Mouse (Mus musculus): ENCODE measurements around the gene Gm49711.
A peak's percentile ranks its signal among the peaks of the same experiment; 100 is the strongest.

The Gm49711 gene

DNA sequence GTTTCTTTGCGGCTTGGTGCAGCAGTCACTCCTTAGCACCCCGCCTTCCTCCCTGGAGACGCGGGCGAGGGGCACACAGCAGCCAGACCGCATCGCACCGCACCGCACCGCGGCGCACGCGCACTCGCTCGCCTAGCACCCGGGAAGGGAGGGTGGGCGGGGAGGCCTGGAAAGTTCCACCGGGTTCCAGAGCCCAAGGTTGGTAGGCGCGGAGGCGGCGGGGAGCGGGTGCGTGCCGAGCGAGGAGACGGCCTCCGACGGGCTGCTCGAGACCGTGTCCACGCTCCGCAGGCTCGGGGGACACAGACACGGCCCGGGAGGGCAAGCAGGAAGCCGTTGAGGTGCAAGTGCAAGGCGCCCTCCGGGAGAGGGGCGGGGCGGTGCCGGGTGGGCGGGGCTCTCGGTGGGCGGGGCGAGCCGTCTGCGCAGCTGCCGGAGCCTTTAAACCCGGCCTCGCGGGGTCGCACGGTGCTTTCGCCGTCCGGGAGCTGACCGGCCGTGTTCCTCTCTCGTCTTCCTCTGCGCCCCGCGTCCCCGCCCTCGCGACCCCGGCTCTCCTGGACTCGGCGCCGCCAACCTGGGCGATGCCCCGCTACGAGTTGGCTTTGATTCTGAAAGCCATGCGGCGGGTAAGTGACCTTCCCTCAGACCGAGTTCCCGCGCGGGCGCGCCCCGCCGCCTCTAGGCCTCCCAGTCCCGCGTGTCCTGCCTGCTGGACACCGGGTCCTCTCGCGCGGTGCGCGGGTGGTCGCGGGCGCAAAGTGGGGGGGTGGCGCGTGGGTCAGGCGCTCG is at the start of gene Gm49711, which contains the start of the genes Mrps6 and Slc5a3:
Gene Gm49711, plus strand, starts transcription at position 465 of the 792 bp plus-strand sequence.
Gene Mrps6, plus strand, starts transcription at position 419 of the 792 bp plus-strand sequence.
Gene Slc5a3, plus strand, starts transcription at position 471 of the 792 bp plus-strand sequence.
- peak; percentile 77 for DNase-seq (ENCODE audit: low read depth, low spot score)

DNA sequence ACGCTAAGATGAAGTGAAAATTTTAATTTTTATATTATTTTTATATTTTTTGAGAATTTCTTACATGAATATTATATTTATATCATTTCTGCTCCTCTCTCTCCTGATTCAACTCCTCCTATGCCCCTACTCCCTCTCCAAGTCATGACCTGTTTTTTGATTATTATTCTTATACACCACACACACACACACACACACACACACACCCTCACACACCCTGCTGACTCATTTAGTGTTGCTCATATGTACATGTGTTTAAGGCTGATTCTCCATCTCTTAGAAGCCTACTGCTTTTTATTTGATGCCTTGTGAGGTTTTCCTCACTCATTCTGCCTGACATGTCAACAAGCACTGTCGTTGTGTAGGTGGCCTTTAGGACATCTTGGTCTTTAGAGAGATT is 48.5 kb upstream of the Gm49711 start:
- DNase-seq (ENCODE audit: low read depth, low spot score) = no peak

DNA sequence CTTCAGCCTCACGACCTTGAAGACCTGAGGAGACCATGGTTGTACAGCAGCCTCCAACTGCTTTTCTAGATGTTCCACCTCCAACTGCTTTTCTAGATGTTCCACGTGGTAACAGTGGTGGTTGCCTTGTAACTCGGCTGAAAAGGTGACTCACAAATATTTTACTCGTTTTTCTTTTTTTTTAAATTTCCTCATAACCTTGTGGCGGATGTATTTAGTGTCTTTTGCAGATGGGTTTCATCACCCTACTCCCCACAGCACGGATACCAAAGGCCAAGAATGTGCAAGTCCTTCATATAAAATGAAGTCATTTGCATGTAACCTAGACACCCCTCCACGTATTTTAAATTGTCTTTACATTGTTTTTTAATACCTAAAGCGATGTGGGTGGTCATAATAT is 41.3 kb upstream of the Gm49711 start:
- no peak for DNase-seq (ENCODE audit: low read depth, low spot score)

DNA sequence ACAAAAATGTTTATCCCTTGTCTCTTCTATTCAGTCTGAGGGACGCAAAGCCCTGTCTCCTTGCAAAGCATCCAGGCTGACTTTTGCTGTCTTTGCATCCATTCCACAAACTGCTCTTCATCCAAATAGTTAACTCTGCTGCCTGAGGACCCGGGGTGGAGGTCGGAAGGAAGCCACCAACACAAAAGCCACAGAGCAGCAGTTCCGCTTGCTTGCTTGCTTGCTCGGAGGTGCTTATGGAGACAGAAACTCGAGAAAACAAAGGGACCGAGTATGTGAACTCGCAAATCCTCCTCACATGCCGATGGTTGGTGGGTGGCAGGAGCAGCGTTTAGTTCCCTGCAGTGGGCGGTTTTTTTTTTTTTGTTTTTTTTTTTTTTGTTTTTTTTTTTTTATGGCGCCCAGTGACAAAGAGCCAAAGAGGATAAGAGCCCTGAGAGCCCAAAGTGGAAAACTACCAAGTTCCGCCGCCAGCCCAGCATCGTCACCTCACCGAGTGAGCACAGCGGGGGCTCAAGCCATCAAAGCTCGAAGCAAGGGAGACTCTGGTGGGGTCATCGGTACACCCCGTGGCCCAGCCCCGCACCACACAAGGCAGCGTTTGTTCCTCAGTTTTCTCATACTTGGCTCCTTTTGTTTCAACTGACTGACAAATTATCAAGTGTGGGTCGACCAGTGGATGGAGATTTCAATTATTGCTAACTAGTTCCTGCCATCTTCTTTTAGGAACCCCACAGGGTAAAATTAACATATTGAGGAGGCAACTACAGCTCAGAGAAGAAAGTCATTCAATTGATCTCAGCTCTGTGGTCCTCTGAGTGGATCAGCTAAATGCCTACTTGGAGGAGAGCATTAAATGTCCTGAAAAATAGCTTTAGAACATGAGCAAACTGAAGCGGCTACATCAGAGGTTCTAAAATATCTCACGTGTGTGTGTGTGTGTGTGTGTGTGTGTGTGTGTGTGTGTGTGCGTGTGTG is 38.7 kb upstream of the Gm49711 start:
- DNase-seq (ENCODE audit: low read depth, low spot score) = peak; percentile 11

DNA sequence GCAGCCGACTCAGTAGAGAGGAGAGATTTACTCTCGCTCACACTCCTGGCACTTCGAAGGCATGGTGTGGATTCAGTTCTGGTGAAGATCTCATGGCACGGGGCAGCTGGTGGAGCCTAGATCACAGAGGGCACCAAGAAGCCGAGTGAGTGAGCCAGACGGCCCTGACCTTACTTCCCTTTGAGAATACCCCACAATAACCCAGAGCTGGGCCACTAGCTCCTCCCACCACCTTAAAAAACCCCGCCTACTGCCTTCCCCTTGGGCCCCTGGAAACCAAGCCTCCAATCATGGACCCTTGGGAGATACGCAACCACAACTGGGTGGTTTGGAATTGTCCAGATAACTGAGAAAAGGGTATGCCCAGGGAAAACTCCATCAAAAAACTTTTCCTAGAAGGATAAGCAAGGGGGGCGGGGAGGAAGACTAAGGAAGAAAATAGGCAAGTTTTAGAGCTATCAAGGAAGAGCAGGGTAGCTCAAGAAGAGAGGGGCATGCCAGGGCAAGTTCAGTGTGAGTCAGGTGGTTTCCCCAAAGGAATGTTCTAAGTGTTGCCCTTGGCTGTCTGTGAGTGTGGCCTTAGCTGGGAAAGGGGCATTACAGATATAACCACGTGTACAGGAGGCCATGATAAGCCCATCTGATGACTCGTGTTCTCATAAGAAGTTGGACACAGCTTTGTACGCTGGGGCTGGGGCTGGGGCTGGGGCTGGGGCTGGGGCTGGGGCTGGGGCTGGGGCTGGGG is 36.3 kb upstream of the Gm49711 start:
- no peak for DNase-seq (ENCODE audit: low read depth, low spot score)

DNA sequence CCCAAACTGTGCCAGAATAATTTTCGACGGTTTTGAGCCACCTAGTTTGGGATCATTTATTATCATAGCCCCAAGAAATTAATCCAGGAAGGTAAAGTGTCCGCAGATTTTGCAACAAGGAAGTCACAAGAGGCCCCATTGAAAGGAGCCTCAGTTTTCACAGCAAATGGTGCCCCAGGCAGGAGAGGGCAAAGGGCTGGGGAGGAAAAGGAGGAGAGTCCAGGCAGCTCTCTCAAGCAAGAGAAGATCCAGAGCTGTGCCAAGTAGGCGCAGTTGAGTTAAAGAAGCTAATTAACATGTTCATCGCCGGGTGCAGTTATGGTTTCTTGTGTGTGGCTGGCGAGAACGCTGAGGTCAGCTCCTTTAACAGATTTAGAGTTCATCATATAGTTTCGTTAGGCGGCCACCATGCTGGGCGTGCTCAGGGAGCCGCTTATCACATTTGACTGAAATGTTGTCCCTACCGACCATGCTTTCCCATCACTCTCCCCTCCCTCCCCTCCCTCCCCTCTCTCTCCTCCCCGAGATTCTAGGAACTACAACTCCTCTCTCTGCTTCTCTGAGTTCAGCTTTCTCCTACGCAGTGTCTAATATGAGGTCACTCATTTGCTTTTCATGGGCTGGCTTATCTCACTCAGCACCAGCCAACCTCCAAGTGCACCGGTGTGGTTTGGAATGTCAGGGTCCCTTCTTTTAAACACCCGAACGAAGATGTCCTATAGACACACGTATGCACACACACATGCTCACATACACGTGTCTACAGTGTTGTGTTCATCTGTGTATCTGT is 35.4 kb upstream of the Gm49711 start:
- no peak for DNase-seq (ENCODE audit: low read depth, low spot score)

DNA sequence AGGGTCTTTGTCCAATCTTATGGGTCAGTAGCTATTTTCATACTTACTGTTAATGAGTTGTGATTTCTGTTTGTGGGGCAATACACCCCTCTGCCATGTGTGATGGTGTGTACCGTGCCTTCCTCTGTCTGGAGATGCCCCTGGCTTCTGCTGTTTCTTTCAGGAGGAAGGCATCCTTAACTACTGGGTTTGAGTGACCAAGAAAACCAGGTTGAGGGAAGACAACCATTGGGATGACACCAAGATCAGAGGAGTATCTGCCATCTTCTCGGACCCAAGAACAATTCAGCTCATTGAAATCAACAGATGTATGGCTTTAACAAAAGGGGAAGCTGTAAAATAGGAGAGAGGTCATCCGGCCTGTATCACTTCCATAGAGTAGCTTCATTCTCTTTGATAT is 24.8 kb upstream of the Gm49711 start:
- no peak for DNase-seq (ENCODE audit: low read depth, low spot score)

DNA sequence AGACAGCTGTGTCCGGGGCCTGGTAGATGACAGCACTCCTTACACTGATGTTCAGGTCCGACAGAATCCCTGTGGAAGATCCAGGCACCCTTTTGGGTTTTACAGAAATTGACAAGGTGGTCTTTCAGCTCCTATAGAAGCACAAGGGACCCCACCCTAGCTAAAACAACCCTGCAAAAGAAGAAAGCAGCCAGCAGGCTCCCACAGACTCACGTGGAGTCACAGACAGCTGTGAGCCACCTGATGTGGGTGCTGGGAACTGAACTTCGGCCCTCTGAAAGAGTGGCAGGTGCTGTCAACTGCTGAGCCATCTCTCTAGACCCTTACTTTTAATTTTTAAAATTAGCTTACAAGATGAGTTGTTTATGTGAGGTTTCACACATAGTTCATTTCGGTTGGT is 23.4 kb upstream of the Gm49711 start:
- DNase-seq (ENCODE audit: low read depth, low spot score) = no peak

DNA sequence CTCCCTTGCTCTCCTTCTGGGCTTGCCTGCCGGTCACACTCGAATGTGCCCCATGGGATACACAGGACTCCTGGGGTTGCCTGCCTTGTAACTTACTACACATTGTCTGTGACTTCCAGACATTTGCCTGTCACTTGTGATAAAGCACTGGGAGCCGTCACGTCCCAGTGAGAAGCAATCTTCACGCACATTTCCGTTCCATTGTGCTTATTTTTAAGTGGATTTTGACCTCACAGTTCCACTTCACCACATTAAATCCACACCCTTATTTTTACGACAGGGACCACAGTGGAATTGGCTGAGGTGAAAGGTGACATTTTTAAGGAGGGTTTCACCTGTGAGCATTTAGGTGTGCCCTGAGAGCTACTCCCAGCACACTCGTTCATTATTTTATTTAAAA is 21.4 kb upstream of the Gm49711 start:
- DNase-seq (ENCODE audit: low read depth, low spot score) = no peak

DNA sequence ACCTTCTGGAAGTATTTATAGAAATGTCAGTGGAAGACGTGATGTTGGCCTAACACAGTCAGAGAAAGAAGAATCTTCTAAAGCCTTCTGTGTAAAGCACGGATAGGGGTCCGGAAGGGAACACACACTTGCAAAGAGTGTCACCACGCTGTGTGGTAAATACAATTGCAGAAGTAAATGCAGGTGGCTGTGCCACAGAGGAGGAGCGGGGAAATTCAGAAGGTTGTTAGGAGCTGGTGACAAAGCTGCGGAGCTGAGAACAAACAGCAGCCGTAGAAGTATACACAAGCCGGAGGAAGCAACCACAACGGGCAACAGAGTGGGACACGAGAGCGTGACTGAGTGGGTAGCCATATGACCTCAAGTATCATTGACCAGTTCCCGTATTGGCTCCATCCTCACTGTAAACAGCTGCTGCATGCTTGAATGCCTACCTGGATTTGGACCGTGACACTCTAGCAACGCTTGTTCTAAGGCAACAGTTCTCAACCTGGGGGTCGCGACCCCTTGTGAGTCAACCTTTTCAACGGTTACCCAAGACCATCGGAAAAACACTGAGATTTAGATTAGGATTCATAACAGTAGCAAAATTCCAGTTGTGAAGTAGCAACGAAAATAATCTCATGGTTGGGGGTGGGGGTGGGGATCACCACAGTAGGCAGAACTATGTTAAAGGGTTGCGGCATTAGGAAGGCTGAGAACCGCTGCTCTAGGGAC is 20.1 kb upstream of the Gm49711 start:
- DNase-seq (ENCODE audit: low read depth, low spot score) = no peak

DNA sequence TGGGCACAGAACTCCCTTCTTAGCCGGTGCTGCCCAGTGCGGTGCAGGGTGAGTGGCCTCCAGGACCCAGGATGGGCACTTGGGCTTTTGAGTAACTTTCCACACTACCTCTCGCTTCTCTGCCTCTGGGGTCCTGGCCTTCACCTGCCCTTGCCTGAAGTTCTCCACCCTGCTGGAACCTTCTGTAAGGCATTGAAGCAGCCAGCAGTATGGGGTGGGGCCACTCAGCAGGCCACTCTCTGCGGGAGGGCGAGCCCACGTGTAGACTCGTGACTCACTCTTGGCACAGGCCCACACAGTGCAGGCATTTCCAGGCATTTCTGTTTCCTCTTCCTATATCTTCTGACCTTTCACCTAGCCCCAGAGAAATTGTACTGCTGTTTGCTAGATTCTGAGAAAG is 18.7 kb upstream of the Gm49711 start:
- DNase-seq (ENCODE audit: low read depth, low spot score) = no peak

DNA sequence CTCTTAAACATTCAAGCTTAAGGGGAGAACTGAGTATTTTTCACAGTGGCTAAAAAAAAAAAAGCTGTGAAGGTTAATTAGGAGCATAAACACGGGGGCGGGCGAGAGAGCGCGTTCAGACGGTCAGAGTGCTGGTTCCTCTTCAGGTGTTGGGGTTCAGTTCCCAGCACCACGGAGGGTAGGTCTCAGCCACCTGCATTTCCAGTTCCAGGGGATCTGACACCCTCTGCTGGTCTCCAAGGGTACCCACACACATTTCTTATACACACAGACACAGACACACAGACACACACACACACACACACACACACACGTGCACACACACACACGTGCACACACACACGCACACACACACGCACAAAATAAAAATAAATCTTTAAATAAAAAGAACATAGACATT is 18.1 kb upstream of the Gm49711 start:
- no peak for DNase-seq (ENCODE audit: low read depth, low spot score)

DNA sequence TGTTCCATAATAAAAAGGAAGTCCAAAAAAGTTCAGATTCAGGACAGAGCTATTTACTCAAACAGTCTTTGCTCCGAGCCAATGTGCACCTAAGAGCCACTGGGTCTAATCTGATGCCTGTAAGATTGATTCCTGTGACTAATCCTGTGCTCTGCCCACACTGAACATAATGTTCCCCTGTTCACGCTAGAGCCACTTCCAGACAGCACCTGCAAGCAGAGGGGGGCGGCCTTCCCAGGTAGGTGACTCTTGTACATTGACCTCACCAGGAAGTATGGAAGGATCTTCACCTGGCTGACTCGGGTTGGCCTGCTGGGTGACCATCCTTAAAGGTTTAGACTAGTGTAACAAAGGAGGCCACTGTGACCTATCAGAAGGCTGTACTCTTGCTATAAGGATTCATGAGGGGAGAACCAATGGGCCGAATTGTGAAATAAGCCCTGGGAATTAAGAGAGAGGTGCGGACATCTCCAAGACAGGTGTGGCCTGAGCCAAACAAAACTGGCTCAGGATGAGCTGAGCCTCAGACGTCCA is 6.3 kb upstream of the Gm49711 start:
- DNase-seq (ENCODE audit: low read depth, low spot score) = no peak

DNA sequence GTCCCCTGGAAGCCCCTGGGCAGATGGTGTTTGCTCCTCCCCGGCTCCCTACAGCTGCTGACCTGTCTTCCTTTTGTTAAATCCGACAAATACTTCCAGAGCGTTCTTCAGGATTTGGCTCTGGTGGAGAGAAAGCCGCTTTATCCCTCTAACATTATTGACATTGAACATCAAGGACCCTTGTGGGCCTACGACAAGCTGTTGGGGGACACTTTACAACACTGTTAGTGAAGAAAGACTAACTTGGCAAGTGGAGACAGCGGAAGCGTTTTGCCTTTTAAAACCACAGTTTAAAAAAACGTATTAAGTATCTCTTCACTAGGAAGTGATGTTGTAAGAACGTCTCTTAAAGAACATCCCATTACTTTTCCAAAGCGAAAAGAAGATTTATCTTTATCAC is 5.5 kb upstream of the Gm49711 start:
- DNase-seq (ENCODE audit: low read depth, low spot score) = no peak

DNA sequence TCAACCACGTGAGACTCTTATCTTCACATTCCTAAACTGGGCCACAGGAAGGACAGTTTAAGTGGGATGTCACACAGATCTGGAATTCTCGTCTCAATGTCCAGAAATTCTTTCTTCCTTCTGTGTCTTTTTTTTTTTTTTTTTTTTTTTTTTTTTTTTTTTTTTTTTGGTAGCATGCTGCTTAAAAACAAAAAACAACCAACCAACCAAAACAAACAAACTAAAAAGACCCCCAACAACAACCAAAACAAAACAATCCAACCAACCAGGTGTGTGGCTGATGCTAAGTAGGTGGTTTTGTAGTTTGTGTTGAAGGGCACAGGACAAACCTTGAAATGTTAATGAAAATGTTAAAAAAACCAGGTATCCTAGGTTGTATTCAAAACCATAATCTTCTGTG is 1.4 kb upstream of the Gm49711 start:
- no peak for DNase-seq (ENCODE audit: low read depth, low spot score)

DNA sequence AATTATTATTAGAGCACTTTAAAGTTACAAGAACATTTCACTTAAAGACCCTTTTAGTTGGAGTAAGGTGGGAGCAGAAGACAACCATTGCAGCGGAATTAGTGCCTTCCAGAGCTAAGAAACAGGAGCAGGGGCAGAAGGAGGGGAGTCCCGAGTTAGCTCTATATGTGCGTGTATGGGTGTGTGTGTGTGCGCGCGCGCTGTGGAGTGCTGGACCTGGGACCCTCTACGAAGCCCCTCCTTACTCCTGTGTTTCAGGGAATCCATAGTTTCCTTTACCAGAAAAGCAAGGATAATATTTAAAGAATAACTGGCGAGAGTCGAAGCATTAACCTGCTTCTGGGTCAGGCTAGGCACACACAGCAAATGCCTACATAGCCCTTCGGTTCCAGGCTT is 662 bp upstream of the Gm49711 start:
- no peak for DNase-seq (ENCODE audit: low read depth, low spot score)

DNA sequence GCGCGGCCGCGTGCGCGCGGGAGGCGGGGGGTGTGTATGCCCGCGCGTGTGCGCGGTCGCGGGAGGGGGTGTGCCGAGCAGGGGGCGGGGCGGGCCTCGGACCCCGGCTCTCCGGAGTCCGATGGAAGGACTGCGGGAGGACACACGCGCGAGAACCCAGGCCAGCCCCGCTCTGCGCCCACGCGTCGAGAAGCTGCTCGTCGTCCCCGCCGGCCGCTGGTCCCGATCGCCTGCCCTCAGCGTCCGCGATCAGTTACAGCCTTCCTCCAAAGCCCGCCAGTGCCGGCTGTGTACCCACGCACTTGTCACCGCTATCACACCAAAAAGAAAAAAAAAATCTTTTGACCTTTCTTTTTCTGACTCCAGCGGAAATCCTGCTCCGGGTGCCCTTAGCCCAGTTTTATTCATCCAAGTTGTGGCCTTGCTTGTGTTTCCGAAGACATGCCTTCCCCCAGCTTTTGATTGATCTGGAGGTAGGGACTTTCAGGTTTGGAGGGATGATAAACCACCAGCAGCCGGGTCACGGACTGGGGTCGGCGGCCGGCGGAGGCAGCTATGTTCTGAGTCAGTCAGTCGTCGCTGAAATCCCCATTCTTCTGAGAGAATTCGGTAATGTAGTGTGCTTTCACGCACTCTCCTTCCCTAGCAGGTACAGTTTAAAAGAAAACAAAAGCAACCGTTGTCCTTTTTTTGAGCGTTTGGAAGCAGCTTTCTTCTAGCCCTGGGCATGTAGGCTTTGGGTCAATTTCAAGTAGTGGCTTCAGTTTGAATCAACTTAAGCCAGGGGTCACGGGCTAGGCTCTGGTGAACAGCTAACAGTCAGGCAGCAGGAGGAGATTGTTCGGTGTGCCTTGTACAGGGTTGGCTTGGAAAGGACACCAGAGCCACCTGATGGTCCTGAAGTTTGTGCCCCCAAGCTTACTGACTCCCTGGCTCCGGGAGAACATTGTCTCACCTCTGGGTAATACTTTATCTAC is 816 bp downstream of the Gm49711 start:
- no peak for DNase-seq (ENCODE audit: low read depth, low spot score)

DNA sequence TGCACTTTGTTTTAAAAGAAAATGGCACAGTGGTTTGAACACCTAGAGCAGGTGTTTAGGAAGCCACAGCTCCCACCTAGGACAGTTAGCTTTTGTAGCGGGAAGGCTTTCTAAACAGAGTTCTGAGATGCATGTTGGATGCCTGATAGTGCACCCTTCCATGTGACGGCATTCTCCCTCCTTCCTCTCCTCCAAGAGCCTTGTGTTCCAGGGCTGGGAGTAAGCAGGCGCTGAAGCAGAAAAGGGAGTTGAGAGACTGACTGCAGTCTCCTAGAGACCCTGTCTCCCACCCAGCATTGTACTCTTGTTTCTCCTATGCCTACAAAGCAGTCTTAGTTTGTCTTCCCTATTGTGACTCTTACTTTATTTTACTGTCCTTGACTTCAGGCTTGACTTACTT is 2.1 kb downstream of the Gm49711 start:
- no peak for DNase-seq (ENCODE audit: low read depth, low spot score)

DNA sequence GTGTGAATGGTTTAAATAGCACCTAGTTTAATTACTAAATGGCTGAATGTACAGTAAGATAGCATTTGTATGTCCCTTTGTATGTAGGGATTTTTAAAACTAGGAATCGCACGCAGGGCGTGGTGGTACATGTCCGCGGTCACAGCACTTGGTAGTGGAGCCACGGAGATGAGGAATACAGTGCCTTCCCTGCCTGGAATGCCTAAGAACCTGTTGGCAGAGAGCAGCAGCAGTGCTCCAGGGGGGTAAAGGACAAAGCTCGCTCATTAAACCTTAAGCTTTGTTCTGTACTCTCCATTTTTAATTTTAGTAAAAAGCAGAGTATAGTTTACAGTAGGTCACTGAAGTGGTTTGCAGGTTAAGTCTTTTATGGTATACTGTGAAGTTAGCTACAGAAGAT is 3.5 kb downstream of the Gm49711 start:
- DNase-seq (ENCODE audit: low read depth, low spot score) = no peak
